Mouse (Mus musculus): ENCODE measurements around the gene Tspyl2. TPM values are rescaled to one million over a fixed set of nuclear protein-coding genes. Genes with fewer than 3 reads are reported as not detected.
"Not testable (repeated sequence)": the region's sequence is repeated elsewhere in the genome, so short reads cannot be mapped to it uniquely, and the experiment has no call there.

Tspyl2 gene
- polyA plus RNA-seq, 1 experiment from 2014 or later, result 17.1 TPM

DNA sequence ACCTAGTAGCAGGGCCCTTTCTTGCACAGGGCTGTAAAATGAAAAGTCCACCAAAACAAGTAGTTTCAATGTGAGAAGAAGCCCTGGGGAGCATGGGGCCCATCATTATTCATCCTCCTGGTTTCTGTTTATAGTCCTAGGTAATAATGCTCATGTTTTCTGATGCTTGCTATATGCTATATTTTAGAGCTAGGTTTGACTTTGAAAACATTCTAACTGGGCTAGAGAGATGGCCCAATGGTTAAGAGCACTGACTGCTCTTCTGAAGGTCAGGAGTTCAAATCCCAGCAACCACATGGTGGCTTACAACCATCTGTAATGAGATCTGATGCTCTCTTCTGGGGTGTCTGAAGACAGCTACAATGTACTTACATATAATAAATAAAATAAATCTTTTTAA, 12.8 kb downstream of the Tspyl2 start:
- H3K27ac ChIP-seq (replicated peaks); H3K36me3 ChIP-seq; H3K4me3 ChIP-seq; H3K4me2 ChIP-seq; ATAC-seq (ENCODE audit: extremely low read depth, insufficient number of reproducible peaks, low FRiP score, low TSS enrichment); H3K4me1 ChIP-seq; H3K9me3 ChIP-seq; H3K9ac ChIP-seq: not testable (repeated sequence)
- H3K27me3 ChIP-seq (replicated peaks), result peaks cover 54% of the 10 kb centered on the region

DNA sequence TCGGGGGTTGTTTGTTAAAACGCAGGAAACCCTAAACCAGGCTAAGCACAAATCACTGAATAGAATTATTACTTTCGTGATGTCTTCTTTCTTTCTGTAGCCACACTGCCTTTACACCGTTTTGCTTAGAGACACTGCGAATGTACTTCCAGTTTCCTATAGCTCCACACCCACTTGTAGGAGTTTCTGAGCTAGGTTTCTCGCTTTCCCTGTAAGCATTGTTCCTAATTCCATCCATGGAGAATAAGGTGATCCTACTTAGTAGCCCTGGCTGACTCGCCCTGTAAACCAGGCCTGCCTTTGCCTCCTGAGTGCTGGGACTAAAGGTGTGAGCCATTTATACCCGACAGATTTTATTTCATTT, 14.6 kb downstream of the Tspyl2 start:
- Histone ChIP-seq H3K9ac (peak overlapping the region; percentile 69), H3K4me2 (peak overlapping the region; percentile 73), H3K4me3 (peak overlapping the region; percentile 63), H3K27me3 (replicated peaks) (peaks cover 44% of the 10 kb centered on the region), H3K9me3 (no peaks in the 10 kb centered on the region), H3K27ac (replicated peaks) (peak overlapping the region; percentile 54), H3K4me1 (no peaks in the 10 kb centered on the region), H3K36me3 (no peaks in the 10 kb centered on the region)
- 14% methylated on average over 8 of the region's 8 CpGs for WGBS
- ATAC-seq (ENCODE audit: extremely low read depth, insufficient number of reproducible peaks, low FRiP score, low TSS enrichment), result no peak

DNA sequence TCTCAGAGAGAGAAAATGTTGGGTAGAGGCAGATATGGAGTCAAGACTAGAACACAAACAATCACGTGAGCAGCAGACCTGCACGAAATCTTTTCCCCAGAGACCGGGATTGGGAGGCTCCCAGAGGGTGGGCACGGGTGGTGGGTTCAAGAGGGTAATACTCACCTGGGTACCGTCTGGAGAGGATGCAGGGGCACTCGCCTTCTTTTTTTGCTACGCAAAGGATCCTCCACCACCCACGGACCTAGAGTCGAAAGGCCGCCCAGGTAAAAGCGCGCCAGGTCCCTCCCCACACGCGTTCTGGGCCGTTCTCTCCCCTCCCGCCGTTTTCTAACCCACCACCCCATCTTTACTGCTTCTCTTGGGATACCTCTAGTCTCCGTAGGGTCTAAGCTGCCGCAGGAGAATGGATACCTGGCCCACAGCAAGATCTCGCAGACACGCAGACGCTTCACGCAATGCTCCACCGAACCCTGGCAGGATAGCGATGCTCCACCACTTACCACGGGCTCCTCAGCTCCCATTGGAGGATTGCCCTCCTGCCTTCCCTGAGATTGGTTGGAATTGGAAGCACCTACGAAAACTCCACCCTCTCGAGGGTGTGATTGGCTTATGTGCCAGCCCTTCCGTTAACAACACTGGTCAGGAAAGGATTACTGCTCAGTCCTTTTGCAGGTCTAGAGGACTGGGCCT, 15.1 kb downstream of the Tspyl2 start, which contains the start of gene Kantr:
Gene Kantr, minus strand, starts transcription at position 500 of the 693 bp plus-strand sequence.
- peaks cover 41% of the 10 kb centered on the region for H3K27me3 ChIP-seq (replicated peaks)
- 10% methylated on average over 29 of the region's 29 CpGs for WGBS

DNA sequence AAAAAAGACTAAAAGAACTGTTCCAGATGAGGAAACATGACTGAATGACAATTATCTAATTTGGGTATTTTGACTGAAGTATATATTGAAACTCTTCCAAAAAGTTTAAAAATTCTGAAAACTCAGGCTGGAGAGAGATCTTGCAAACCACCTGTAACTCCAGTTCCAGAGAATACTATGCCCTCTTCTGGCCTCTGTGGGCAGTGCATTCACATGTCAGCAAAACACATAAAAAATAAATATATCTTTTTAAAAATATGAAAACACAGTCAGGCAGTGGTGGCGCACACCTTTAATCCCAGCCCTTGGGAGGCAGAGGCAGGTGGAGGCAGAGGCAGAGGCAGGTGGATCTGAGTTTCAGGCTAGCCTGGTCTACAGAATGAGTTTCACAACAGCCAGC, 18.6 kb downstream of the Tspyl2 start:
- H3K4me2 ChIP-seq, result no peak overlapping the region
- no peaks in the 10 kb centered on the region for H3K9me3 ChIP-seq
- no peak for ATAC-seq (ENCODE audit: extremely low read depth, insufficient number of reproducible peaks, low FRiP score, low TSS enrichment)
- H3K9ac ChIP-seq, result no peak overlapping the region
- H3K36me3 ChIP-seq, result no peaks in the 10 kb centered on the region; the same call in 1 of the 2 replicates
- no peaks in the 10 kb centered on the region for H3K4me1 ChIP-seq
- H3K27me3 ChIP-seq (replicated peaks), result peaks cover 48% of the 10 kb centered on the region
- no peak overlapping the region for H3K4me3 ChIP-seq
- 92% methylated on average over 1 of the region's 1 CpGs for WGBS
- no peak overlapping the region for H3K27ac ChIP-seq (replicated peaks)

More for the DNA sequence above, 15.1 kb downstream of the Tspyl2 start, which contains the start of gene Kantr:
- peak within 1 kb of the TSS; percentile 63 for H3K4me3 ChIP-seq
- H3K9ac ChIP-seq, result peak within 1 kb of the TSS; percentile 82
- peak; percentile 93 for ATAC-seq (ENCODE audit: extremely low read depth, insufficient number of reproducible peaks, low FRiP score, low TSS enrichment)
- H3K9me3 ChIP-seq, result no peaks in the 10 kb centered on the region
- H3K4me1 ChIP-seq, result no peaks in the 10 kb centered on the region
- no peaks in the 10 kb centered on the region for H3K36me3 ChIP-seq
- peak within 1 kb of the TSS; percentile 73 for H3K4me2 ChIP-seq
- H3K27ac ChIP-seq (replicated peaks), result peak within 1 kb of the TSS; percentile 54

DNA sequence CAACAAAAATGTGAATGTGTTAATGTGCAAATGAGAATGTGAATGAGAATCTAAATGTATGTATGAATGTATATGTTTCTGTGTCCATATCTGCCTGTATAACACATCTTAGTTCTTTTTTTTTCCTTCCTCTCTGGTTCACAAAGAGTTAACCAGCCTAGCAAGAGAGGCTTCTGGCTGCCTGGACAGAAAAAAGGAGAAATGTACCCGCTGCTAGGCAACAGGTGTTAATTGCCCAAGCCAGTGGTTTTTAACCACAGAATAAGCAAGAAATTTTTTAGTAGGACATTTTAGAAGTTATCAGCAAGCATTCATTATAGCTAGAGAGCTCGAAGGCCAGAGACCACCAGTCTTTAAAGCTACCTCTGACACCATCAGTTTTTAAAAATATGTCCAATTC, 19.4 kb downstream of the Tspyl2 start:
- ATAC-seq (ENCODE audit: extremely low read depth, insufficient number of reproducible peaks, low FRiP score, low TSS enrichment), result no peak
- Histone ChIP-seq H3K9me3 (no peaks in the 10 kb centered on the region), H3K4me2 (no peak overlapping the region), H3K27me3 (replicated peaks) (peaks cover 41% of the 10 kb centered on the region), H3K4me1 (no peaks in the 10 kb centered on the region), H3K4me3 (no peak overlapping the region), H3K36me3 (no peaks in the 10 kb centered on the region; the same call in 1 of the 2 replicates), H3K27ac (replicated peaks) (no peak overlapping the region), H3K9ac (no peak overlapping the region)
- WGBS, result 53% methylated on average over 2 of the region's 2 CpGs

DNA sequence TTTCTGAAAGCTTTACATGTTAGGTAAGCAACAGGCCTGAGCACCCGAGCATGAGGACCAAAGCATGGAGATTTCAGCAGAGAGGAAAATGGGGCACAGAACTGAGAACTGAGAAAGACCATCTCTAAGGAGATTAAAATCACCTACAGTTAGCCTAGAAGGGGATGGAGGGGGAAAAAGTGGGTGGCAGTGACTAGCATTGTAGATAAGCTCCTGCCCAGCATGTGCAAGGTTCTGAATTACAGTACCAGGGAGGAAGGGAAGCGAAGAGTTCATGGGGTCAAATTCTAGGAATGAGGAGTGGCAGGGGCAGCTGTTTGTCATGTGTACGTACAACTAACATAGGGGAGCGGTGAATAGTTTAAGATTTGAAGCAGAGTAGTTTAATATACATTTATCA, 21.7 kb downstream of the Tspyl2 start:
- WGBS, result 70% methylated on average over 4 of the region's 4 CpGs
- peaks cover 27% of the 10 kb centered on the region for H3K27me3 ChIP-seq (replicated peaks)
- no peaks in the 10 kb centered on the region for H3K4me1 ChIP-seq
- H3K9me3 ChIP-seq, result no peaks in the 10 kb centered on the region
- no peaks in the 10 kb centered on the region; the same call in 1 of the 2 replicates for H3K36me3 ChIP-seq
- no peak overlapping the region for H3K4me3 ChIP-seq
- no peak overlapping the region for H3K4me2 ChIP-seq
- no peak for ATAC-seq (ENCODE audit: extremely low read depth, insufficient number of reproducible peaks, low FRiP score, low TSS enrichment)
- H3K9ac ChIP-seq, result no peak overlapping the region
- no peak overlapping the region for H3K27ac ChIP-seq (replicated peaks)

DNA sequence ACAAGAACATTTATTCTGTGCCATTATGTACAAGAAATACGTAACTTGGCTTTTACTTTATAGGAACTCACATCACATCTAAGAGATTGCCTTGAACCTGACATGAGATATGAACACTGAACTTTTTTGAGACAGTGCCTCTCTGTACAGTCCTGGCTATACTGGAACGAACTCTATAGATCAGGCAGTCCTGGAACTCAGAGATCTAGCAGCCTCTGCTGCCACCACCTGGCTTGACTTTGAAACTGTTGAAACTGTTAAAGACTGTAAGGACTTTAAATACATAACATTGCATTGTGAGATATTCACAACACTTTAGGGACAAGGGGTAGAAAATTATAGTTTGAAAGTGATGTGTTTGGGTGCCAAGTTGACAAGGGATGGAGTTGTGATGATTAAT, 34.3 kb downstream of the Tspyl2 start:
- ATAC-seq (ENCODE audit: extremely low read depth, insufficient number of reproducible peaks, low FRiP score, low TSS enrichment), result no peak; the same call in 1 of the 2 replicates
- no peak overlapping the region for H3K4me2 ChIP-seq
- H3K27me3 ChIP-seq (replicated peaks), result peaks cover 15% of the 10 kb centered on the region
- no peak overlapping the region for H3K9ac ChIP-seq
- no peaks in the 10 kb centered on the region for H3K4me1 ChIP-seq
- no peaks in the 10 kb centered on the region for H3K36me3 ChIP-seq
- 46% methylated on average over 2 of the region's 2 CpGs for WGBS
- no peak overlapping the region for H3K27ac ChIP-seq (replicated peaks)
- H3K9me3 ChIP-seq, result no peaks in the 10 kb centered on the region
- H3K4me3 ChIP-seq, result no peak overlapping the region

DNA sequence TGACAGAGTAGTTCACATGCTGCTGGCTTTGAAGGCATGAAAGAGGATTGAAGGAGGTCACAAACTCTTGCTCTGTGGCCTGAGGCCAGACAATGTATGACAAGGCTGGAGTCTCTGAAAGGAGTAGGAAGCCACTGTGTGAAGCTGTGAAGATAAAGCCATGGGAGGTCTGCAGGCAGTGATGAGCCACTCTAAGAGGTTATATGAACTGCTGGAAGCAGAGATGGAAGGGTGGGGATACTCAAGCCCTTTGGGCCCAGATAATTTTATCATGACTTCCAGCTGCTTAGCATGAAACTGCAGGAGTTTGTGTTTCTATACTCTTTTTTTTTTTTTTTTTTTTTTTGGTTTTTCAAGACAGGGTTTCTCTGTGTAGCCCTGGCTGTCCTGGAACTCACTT, 34.9 kb downstream of the Tspyl2 start:
- Histone ChIP-seq H3K4me1 (no peaks in the 10 kb centered on the region), H3K27ac (replicated peaks) (no peak overlapping the region), H3K4me3 (no peak overlapping the region), H3K27me3 (replicated peaks) (peaks cover 15% of the 10 kb centered on the region), H3K4me2 (no peak overlapping the region), H3K9me3 (no peaks in the 10 kb centered on the region), H3K36me3 (no peaks in the 10 kb centered on the region), H3K9ac (no peak overlapping the region)
- ATAC-seq (ENCODE audit: extremely low read depth, insufficient number of reproducible peaks, low FRiP score, low TSS enrichment), result no peak

DNA sequence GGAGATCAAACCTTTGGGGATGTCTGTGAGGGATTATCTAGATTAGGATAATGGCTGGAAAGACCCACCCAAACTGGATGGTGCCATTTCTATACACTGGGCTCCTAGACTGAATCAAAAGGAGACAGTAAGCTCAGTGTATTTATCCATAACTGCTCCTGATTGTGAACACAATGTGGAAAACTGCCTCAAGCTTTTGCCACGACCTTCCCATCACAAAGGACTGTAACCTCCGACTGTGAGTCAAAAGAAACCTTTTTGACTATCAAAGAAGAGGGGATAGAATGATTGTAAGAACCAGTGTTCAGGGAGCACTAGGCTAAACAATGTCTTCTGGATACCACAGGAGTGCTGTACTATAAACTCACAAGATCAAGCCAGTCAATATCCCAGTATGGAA, 36.0 kb downstream of the Tspyl2 start:
- no peak overlapping the region for H3K4me3 ChIP-seq
- H3K36me3 ChIP-seq, result no peaks in the 10 kb centered on the region
- no peaks in the 10 kb centered on the region for H3K9me3 ChIP-seq
- H3K27ac ChIP-seq (replicated peaks), result no peak overlapping the region
- H3K27me3 ChIP-seq (replicated peaks), result peaks cover 22% of the 10 kb centered on the region
- 79% methylated on average over 2 of the region's 2 CpGs for WGBS
- no peak for ATAC-seq (ENCODE audit: extremely low read depth, insufficient number of reproducible peaks, low FRiP score, low TSS enrichment)
- H3K4me1 ChIP-seq, result no peaks in the 10 kb centered on the region
- no peak overlapping the region for H3K9ac ChIP-seq
- H3K4me2 ChIP-seq, result no peak overlapping the region

DNA sequence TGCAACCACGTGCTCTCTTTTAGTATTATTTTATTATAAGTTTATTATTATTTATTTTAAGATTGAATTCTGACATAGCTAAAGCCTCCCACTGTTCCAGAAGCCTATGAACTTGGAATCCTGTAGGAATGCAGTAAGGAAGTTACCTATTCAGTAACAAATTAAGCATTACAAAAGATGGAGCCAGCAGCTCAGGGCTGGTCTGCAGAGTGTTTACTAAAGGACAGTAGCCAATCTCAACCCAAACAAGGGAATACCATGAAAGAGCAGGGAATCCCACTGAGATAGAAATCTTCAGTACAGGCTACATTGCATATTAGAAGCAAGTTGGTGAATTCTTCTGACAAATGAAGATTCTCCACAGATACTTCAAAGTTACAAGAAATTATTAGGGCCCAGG, 55.2 kb downstream of the Tspyl2 start:
- H3K27ac ChIP-seq (replicated peaks); ATAC-seq (ENCODE audit: extremely low read depth, insufficient number of reproducible peaks, low FRiP score, low TSS enrichment); H3K4me2 ChIP-seq; H3K9me3 ChIP-seq; H3K27me3 ChIP-seq (replicated peaks); H3K4me1 ChIP-seq; H3K4me3 ChIP-seq; H3K9ac ChIP-seq; H3K36me3 ChIP-seq: not testable (repeated sequence)
- 62% methylated on average over 1 of the region's 1 CpGs for whole genome bisulfite sequencing

All from heart, embryonic 13.5 days (tissue).